Mouse (Mus musculus) olfactory bulb, adult 2 months (tissue): ENCODE data around the gene Pop5.

Source experiments
- CTCF ChIP-seq: fragments of 200-500 bp; IDR thresholded peaks from 2 replicates; pipeline ENCODE4 v1.5.1; 2012; ENCODE audit warnings: low read depth, mild to moderate bottlenecking, low read length, moderate library complexity; ENCODE audit not compliant: insufficient read depth
- POLR2A ChIP-seq: fragments of 200-500 bp; IDR thresholded peaks from 2 replicates; pipeline ENCODE4 v1.6.1; 2012; ENCODE audit warnings: mild to moderate bottlenecking, low read depth, low read length, moderate library complexity; ENCODE audit not compliant: insufficient read depth

- no peak for TF ChIP-seq POLR2A
- TF ChIP-seq CTCF: no peak
Observed at GRCm38 (mm10) chr5:115212451-115212850, 23.2 kb upstream of the Pop5 start.
